Mouse (Mus musculus) lung, embryonic 14.5 days (tissue): ENCODE results near the gene Rbfox2. TPM values are rescaled to one million over a fixed set of nuclear protein-coding genes. Genes with fewer than 3 reads are reported as not detected.

ENCODE experiments used
- ATAC-seq: fragments of 200-750 bp; cut with Nextera tagmentation; 2 replicates; pipeline ENCODE4 v1.8.0; 2017; ENCODE audit warnings: mild to moderate bottlenecking, moderate TSS enrichment, moderate library complexity; ENCODE audit not compliant: insufficient read depth
- DNase-seq: peaks from one replicate; pipeline ENCODE4 v3.0.0-alpha.2; 2015
- H3K27ac ChIP-seq: fragments of 300-500 bp; sonication (generic); 2 replicates; pipeline ENCODE4 v1.5.1; 2014; ENCODE audit warnings: low read depth, mild to moderate bottlenecking, moderate library complexity
- H3K27me3 ChIP-seq: fragments of 300-500 bp; sonication (generic); 2 replicates; pipeline ENCODE4 v1.6.1; 2014; ENCODE audit warnings: low read length, control low read depth; ENCODE audit not compliant: insufficient read depth
- H3K36me3 ChIP-seq: fragments of 300-500 bp; sonication (generic); 2 replicates; pipeline ENCODE4 v1.6.1; 2014; ENCODE audit warnings: control low read depth; ENCODE audit not compliant: insufficient read depth
- H3K4me1 ChIP-seq: fragments of 300-500 bp; sonication (generic); 2 replicates; pipeline ENCODE4 v1.6.1; 2014; ENCODE audit warnings: antibody characterized with exemption, control low read depth; ENCODE audit not compliant: insufficient read depth
- H3K4me2 ChIP-seq: fragments of 300-500 bp; sonication (generic); 2 replicates; pipeline ENCODE4 v1.6.1; 2014; ENCODE audit warnings: mild to moderate bottlenecking
- H3K4me3 ChIP-seq: fragments of 300-500 bp; sonication (generic); 2 replicates; pipeline ENCODE4 v1.5.1; 2014; ENCODE audit warnings: low read depth, low read length
- H3K9ac ChIP-seq: fragments of 300-500 bp; sonication (generic); 2 replicates; pipeline ENCODE4 v1.6.1; 2014
- H3K9me3 ChIP-seq: fragments of 300-500 bp; sonication (generic); 2 replicates; pipeline ENCODE4 v1.6.1; 2016; ENCODE audit warnings: low read depth, low read length, control low read depth
- CTCF ChIP-seq: IDR thresholded peaks from 2 replicates; pipeline ENCODE4 v1.5.1; 2016; ENCODE audit warnings: antibody characterized with exemption, low read depth
- WGBS: fragments of 180-500 bp; shearing (Covaris S2); extraction: QIAGEN DNeasy Blood & Tissue Kit; methylation state at CpG from one replicate; pipeline ENCODE4 v1.1.7; 2014; 5-methylcytosine and 5-hydroxymethylcytosine counted together
- polyA plus RNA-seq: library from polyadenylated mRNA; unstranded; fragments of >200 nt; fragmentation: Nextera tagmentation; extraction: Ambion mirVana; gene quantifications from 2 replicates; pipeline ENCODE4 v1.2.1, GENCODE M21; 2014

Gene Rbfox2
- polyA plus RNA-seq, 1 experiment from 2014 or later: 55.8 TPM

- Histone ChIP-seq H3K4me1 (peaks cover 5% of the 10 kb centered on the region; the same call in 1 of the 2 replicates), H3K27ac (no peak overlapping the region), H3K36me3 (no peaks in the 10 kb centered on the region; the same call in 1 of the 2 replicates), H3K9me3 (no peaks in the 10 kb centered on the region), H3K9ac (no peak overlapping the region), H3K4me2 (no peak overlapping the region), H3K4me3 (no peak overlapping the region), H3K27me3 (no peaks in the 10 kb centered on the region)
- ATAC-seq: no peak
- DNase-seq: no peak
- 66% methylated on average over 3 of the region's 3 CpGs for WGBS
- no peak for TF ChIP-seq CTCF
Observed at GRCm38 (mm10) chr15:77172414-77172813, 134.4 kb downstream of the Rbfox2 start.

- H3K4me1 ChIP-seq: peaks cover 10% of the 10 kb centered on the region
- H3K4me2 ChIP-seq: no peak overlapping the region
- DNase-seq (no peak), ATAC-seq (no peak)
- no peaks in the 10 kb centered on the region for H3K9me3 ChIP-seq
- TF ChIP-seq CTCF: no peak
- no peak overlapping the region for H3K27ac ChIP-seq
- no peaks in the 10 kb centered on the region for H3K36me3 ChIP-seq
- no peak overlapping the region for H3K9ac ChIP-seq
- H3K4me3 ChIP-seq: no peak overlapping the region
- no peaks in the 10 kb centered on the region for H3K27me3 ChIP-seq
- WGBS: 57% methylated on average over 2 of the region's 2 CpGs
Observed at GRCm38 (mm10) chr15:77168781-77169180, 138.0 kb downstream of the Rbfox2 start.

GRCm38 (mm10) chr15:77166225-77166732, 140.5 kb downstream of the Rbfox2 start:
- H3K4me1 ChIP-seq: peaks cover 18% of the 10 kb centered on the region
- H3K4me3 ChIP-seq: no peak overlapping the region
- H3K4me2 ChIP-seq: no peak overlapping the region
- no peaks in the 10 kb centered on the region for H3K36me3 ChIP-seq
- no peak overlapping the region for H3K27ac ChIP-seq
- H3K27me3 ChIP-seq: no peaks in the 10 kb centered on the region
- TF ChIP-seq CTCF: no peak
- DNase-seq: no peak
- H3K9ac ChIP-seq: no peak overlapping the region
- no peaks in the 10 kb centered on the region for H3K9me3 ChIP-seq
- 23% methylated on average over 1 of the region's 1 CpGs for WGBS
- ATAC-seq: no peak

- peaks cover 18% of the 10 kb centered on the region for H3K4me1 ChIP-seq
- TF ChIP-seq CTCF: no peak
- no peak overlapping the region for H3K4me3 ChIP-seq
- no peak overlapping the region for H3K9ac ChIP-seq
- H3K36me3 ChIP-seq: no peaks in the 10 kb centered on the region
- 23% methylated on average over 6 of the region's 6 CpGs for WGBS
- no peak overlapping the region for H3K4me2 ChIP-seq
- no peaks in the 10 kb centered on the region for H3K27me3 ChIP-seq
- DNase-seq (peak; percentile 48), ATAC-seq (no peak)
- no peaks in the 10 kb centered on the region for H3K9me3 ChIP-seq
- H3K27ac ChIP-seq: no peak overlapping the region; the same call in 1 of the 2 replicates
Observed at GRCm38 (mm10) chr15:77163336-77163735, 143.5 kb downstream of the Rbfox2 start.

- DNase-seq (no peak), ATAC-seq (no peak)
- no peak for TF ChIP-seq CTCF
- peaks cover 18% of the 10 kb centered on the region for H3K4me1 ChIP-seq
- H3K9ac ChIP-seq: no peak overlapping the region
- no peak overlapping the region for H3K4me2 ChIP-seq
- H3K36me3 ChIP-seq: no peaks in the 10 kb centered on the region
- no peak overlapping the region for H3K4me3 ChIP-seq
- 48% methylated on average over 6 of the region's 6 CpGs for WGBS
- H3K27me3 ChIP-seq: no peaks in the 10 kb centered on the region
- H3K9me3 ChIP-seq: no peaks in the 10 kb centered on the region
- H3K27ac ChIP-seq: no peak overlapping the region
Observed at GRCm38 (mm10) chr15:77162931-77163330, 143.9 kb downstream of the Rbfox2 start.

- Histone ChIP-seq H3K27me3 (no peaks in the 10 kb centered on the region), H3K4me2 (0 out of 2 replicates have a peak overlapping the region, but pooled peaks have one; percentile 6), H3K9ac (no peak overlapping the region), H3K4me1 (peaks cover 25% of the 10 kb centered on the region), H3K9me3 (no peaks in the 10 kb centered on the region), H3K36me3 (no peaks in the 10 kb centered on the region), H3K27ac (peak overlapping the region; percentile 27; the same call in 1 of the 2 replicates), H3K4me3 (no peak overlapping the region)
- WGBS: 31% methylated on average over 5 of the region's 5 CpGs
- TF ChIP-seq CTCF: no peak
- ATAC-seq: peak; percentile 89
- DNase-seq: peak; percentile 97
Observed at GRCm38 (mm10) chr15:77161382-77161781, 145.4 kb downstream of the Rbfox2 start.

GRCm38 (mm10) chr15:77160848-77161247, 146.0 kb downstream of the Rbfox2 start:
- Histone ChIP-seq H3K9ac (no peak overlapping the region), H3K4me3 (no peak overlapping the region), H3K27ac (no peak overlapping the region), H3K36me3 (no peaks in the 10 kb centered on the region), H3K27me3 (no peaks in the 10 kb centered on the region), H3K4me1 (peaks cover 28% of the 10 kb centered on the region), H3K4me2 (no peak overlapping the region), H3K9me3 (no peaks in the 10 kb centered on the region)
- DNase-seq (no peak), ATAC-seq (no peak)
- TF ChIP-seq CTCF: no peak
- WGBS: 74% methylated on average over 4 of the region's 4 CpGs
